ENCODE assay signal across 18 mouse cellular contexts in the genomic region with DNA sequence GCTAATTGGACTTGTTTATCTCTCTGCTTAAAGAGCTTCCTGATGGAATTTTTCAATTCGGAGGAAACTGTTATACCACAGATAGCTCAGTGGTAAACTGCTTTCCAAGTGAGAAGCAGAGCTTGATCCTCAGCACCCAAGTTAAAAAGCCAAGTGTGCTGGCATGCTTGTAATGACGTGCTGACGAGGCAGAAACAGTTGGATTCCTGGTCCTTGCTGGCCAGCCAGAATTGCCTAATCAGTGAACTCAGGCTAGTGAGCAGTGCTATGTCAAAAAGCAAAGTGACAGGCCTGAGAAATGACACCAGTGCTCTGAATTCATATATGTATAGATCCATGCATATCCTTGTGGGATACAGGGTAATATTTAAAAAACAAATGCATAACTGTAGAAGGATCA.
"Had no signal": no experiment of that assay in that cellular context is flagged by ENCODE, and none has a peak within 500 bp of the region (broad histone marks: within the 10 kb centered on the region; RNA-seq: fewer than 3 reads in every experiment).

No protein-coding gene starts in this region.

- H3K4me3 ChIP-seq: limb, embryonic 13.5 days; liver, embryonic 13.5 days; megakaryocyte, embryonic 14.5 days; midbrain, embryonic 10.5 days; midbrain, embryonic 13.5 days; myocyte; neural tube, embryonic 13.5 days had no signal

- H3K4me2 ChIP-seq: limb, embryonic 13.5 days; liver, embryonic 13.5 days; midbrain, embryonic 13.5 days; neural tube, embryonic 13.5 days had no signal

- DNase-seq: kidney, adult 18-20 months; kidney, adult 9 months; kidney, postnatal 14 days; kidney, postnatal 4 days; left cerebral cortex, postnatal 4 days; liver; liver, embryonic 13.5 days; retina, postnatal 1 day; right cerebral cortex, postnatal 25 days; thymus, adult 18-20 months; thymus, postnatal 4 days had no signal

- ATAC-seq: midbrain, embryonic 13.5 days; midbrain, embryonic 16.5 days had no signal

- H3K9ac ChIP-seq: limb, embryonic 13.5 days; liver, embryonic 13.5 days; midbrain, embryonic 13.5 days; neural tube, embryonic 13.5 days had no signal

- H3K9me3 ChIP-seq: limb, embryonic 13.5 days; liver, embryonic 13.5 days; megakaryocyte, embryonic 14.5 days; midbrain, embryonic 10.5 days; midbrain, embryonic 13.5 days had no signal

- H3K27ac ChIP-seq: limb, embryonic 13.5 days; liver, embryonic 13.5 days; midbrain, embryonic 10.5 days; midbrain, embryonic 13.5 days; neural tube, embryonic 13.5 days had no signal

- H3K4me1 ChIP-seq: limb, embryonic 13.5 days; liver, embryonic 13.5 days; megakaryocyte, embryonic 14.5 days; midbrain, embryonic 10.5 days; midbrain, embryonic 13.5 days; neural tube, embryonic 13.5 days had no signal

- H3K36me3 ChIP-seq: liver, embryonic 13.5 days had no signal

- H3K27me3 ChIP-seq: limb, embryonic 13.5 days; liver, embryonic 13.5 days; megakaryocyte, embryonic 14.5 days; midbrain, embryonic 13.5 days; neural tube, embryonic 13.5 days had no signal
